Mouse (Mus musculus): ENCODE data around the gene Pax7.

The Pax7 gene

GRCm38 (mm10) chr4:139813371-139813960 lies 19.9 kb downstream of the Pax7 start:
- DNase-seq (ENCODE audit: low spot score in 2 of 2): no peak

GRCm38 (mm10) chr4:139811901-139812300 lies 21.4 kb downstream of the Pax7 start:
- no peak for DNase-seq (ENCODE audit: low spot score in 2 of 2)

- no peak for DNase-seq (ENCODE audit: low spot score in 2 of 2)
Observed at GRCm38 (mm10) chr4:139811475-139811874, 21.9 kb downstream of the Pax7 start.

GRCm38 (mm10) chr4:139810762-139811438 lies 22.4 kb downstream of the Pax7 start:
- DNase-seq (ENCODE audit: low spot score in 2 of 2): no peak

GRCm38 (mm10) chr4:139809381-139809820 lies 23.9 kb downstream of the Pax7 start:
- DNase-seq (ENCODE audit: low spot score in 2 of 2): no peak

GRCm38 (mm10) chr4:139807820-139808219 lies 25.5 kb downstream of the Pax7 start:
- DNase-seq (ENCODE audit: low spot score in 2 of 2): no peak

GRCm38 (mm10) chr4:139807191-139807808 lies 26.0 kb downstream of the Pax7 start:
- no peak for DNase-seq (ENCODE audit: low spot score in 2 of 2)

- DNase-seq (ENCODE audit: low spot score in 2 of 2): no peak
Observed at GRCm38 (mm10) chr4:139804896-139805295, 28.4 kb downstream of the Pax7 start.

- no peak for DNase-seq (ENCODE audit: low spot score in 2 of 2)
Observed at GRCm38 (mm10) chr4:139803981-139804380, 29.3 kb downstream of the Pax7 start.

- DNase-seq (ENCODE audit: low spot score in 2 of 2): no peak
Observed at GRCm38 (mm10) chr4:139799436-139800100, 33.8 kb downstream of the Pax7 start.

- no peak for DNase-seq (ENCODE audit: low spot score in 2 of 2)
Observed at GRCm38 (mm10) chr4:139797344-139797743, 36.0 kb downstream of the Pax7 start.

GRCm38 (mm10) chr4:139796115-139796514 lies 37.2 kb downstream of the Pax7 start:
- no peak for DNase-seq (ENCODE audit: low spot score in 2 of 2)

GRCm38 (mm10) chr4:139791168-139791567 lies 42.2 kb downstream of the Pax7 start:
- no peak for DNase-seq (ENCODE audit: low spot score in 2 of 2)

- no peak for DNase-seq (ENCODE audit: low spot score in 2 of 2)
Observed at GRCm38 (mm10) chr4:139789772-139790171, 43.6 kb downstream of the Pax7 start.

- no peak for DNase-seq (ENCODE audit: low spot score in 2 of 2)
Observed at GRCm38 (mm10) chr4:139782926-139783467, 50.3 kb downstream of the Pax7 start.

- no peak for DNase-seq (ENCODE audit: low spot score in 2 of 2)
Observed at GRCm38 (mm10) chr4:139771125-139771631, 62.1 kb downstream of the Pax7 start.

GRCm38 (mm10) chr4:139767823-139768222 lies 65.5 kb downstream of the Pax7 start:
- DNase-seq (ENCODE audit: low spot score in 2 of 2): peak in 1 of 2 experiments; percentile 2

GRCm38 (mm10) chr4:139767115-139767718 lies 66.1 kb downstream of the Pax7 start:
- no peak for DNase-seq (ENCODE audit: low spot score in 2 of 2)

GRCm38 (mm10) chr4:139761911-139762310 lies 71.4 kb downstream of the Pax7 start:
- no peak for DNase-seq (ENCODE audit: low spot score in 2 of 2)

GRCm38 (mm10) chr4:139760736-139761135 lies 72.6 kb downstream of the Pax7 start:
- no peak for DNase-seq (ENCODE audit: low spot score in 2 of 2)

- DNase-seq (ENCODE audit: low spot score in 2 of 2): no peak
Observed at GRCm38 (mm10) chr4:139758512-139759340, 74.6 kb downstream of the Pax7 start.
